Mouse (Mus musculus): Measurements from ENCODE around the gene Dot1l.

DNA sequence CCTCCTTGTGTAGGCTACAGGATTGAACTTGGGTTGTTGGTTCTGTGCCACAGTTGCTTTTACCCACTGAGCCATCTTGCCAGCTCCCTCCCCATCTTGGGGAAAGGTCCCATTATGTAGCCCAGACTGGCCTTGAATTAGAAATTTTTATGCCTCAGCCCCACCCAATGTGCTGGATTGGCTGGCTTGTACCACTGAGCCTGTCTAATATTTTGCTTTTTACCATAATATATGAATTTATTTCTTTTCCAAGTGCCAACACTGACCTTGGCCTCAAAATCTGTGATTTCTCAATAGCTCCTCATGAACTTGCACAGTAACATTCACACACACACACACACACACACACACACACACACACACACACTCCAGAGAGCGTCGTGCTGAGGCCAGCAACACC is 10.7 kb downstream of the Dot1l start:
- TF ChIP-seq USF1 (IDR thresholded peaks at IDR 0.05; ENCODE audit: low read depth) (no peak), SRF (IDR thresholded peaks at IDR 0.05; ENCODE audit: control insufficient read depth, insufficient read length, low read depth) (no peak), CEBPB (IDR thresholded peaks at IDR 0.05; ENCODE audit: insufficient read depth, poor library complexity, severe bottlenecking) (no peak), POLR2A (IDR thresholded peaks at IDR 0.05; ENCODE audit: insufficient read length, low read depth) (no peak), TCF12 (IDR thresholded peaks at IDR 0.05; ENCODE audit: insufficient read depth, poor library complexity, severe bottlenecking) (no peak), E2F4 (IDR thresholded peaks at IDR 0.05; ENCODE audit: insufficient read depth) (no peak), MAX (IDR thresholded peaks at IDR 0.05; ENCODE audit: low read depth) (no peak)
